Mouse (Mus musculus) liver, postnatal 0 days (tissue): Measurements from ENCODE around the gene Steap1.

ENCODE experiments used
- CTCF ChIP-seq: sonication (generic); IDR thresholded peaks from 2 replicates; pipeline ENCODE4 v1.5.1; 2016; ENCODE audit warnings: antibody characterized with exemption, low read depth
- EP300 ChIP-seq: IDR thresholded peaks from 2 replicates; pipeline ENCODE4 v1.6.1; 2016; ENCODE audit warnings: antibody characterized with exemption, low read depth, mild to moderate bottlenecking

DNA sequence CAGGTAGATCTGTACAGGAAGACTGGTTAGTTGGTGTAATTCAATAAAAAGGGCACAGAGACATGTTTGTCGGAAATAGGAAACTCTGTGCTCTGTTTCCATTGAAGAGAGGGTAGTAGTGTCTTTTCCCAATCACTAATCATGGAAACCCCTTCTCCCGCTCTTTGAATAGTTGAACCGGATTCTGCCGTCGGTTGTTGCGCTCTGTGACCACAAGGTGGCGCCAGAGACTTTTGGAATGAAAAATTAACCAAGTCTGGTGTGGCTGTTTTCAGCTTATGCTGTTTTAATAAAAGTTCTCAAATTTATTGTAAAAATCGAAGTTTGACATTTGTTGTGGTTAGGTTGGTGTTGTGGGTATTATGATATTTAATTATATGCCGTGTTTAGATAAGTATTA lies 5.9 kb upstream of the Steap1 start:
- TF ChIP-seq CTCF (peak; percentile 82), EP300 (no peak)
